Mouse (Mus musculus): ENCODE results near the gene Gna15.

- TF ChIP-seq POLR2A (IDR thresholded peaks at IDR 0.05; ENCODE audit: insufficient read length, low read depth) (no peak), REST (IDR thresholded peaks at IDR 0.05; ENCODE audit: insufficient read depth, insufficient read length) (no peak)
These were observed 21.4 kb downstream of the Gna15 start for GRCm38 (mm10) chr10:81502658-81503057.

Measured in myocyte (in vitro differentiated cells).